Mouse (Mus musculus): ENCODE results near the gene Fam213a.

Fam213a gene

GRCm38 (mm10) chr14:41004201-41005141 is 9.1 kb downstream of the Fam213a start:
- DNase-seq (ENCODE audit: low read depth, low spot score) = no peak

- DNase-seq (ENCODE audit: low read depth, low spot score) = no peak
Measured at GRCm38 (mm10) chr14:41001576-41001975, 12.0 kb downstream of the Fam213a start.

- no peak for DNase-seq (ENCODE audit: low read depth, low spot score)
Measured at GRCm38 (mm10) chr14:41000801-41001200, 12.8 kb downstream of the Fam213a start.

GRCm38 (mm10) chr14:40999904-41000645 is 13.5 kb downstream of the Fam213a start:
- no peak for DNase-seq (ENCODE audit: low read depth, low spot score)

- no peak for DNase-seq (ENCODE audit: low read depth, low spot score)
Measured at GRCm38 (mm10) chr14:40996171-40996570, 17.4 kb downstream of the Fam213a start.

- DNase-seq (ENCODE audit: low read depth, low spot score) = no peak
Measured at GRCm38 (mm10) chr14:40992464-40992863, 21.1 kb downstream of the Fam213a start.

GRCm38 (mm10) chr14:40988780-40989179 is 24.8 kb downstream of the Fam213a start:
- no peak for DNase-seq (ENCODE audit: low read depth, low spot score)

GRCm38 (mm10) chr14:40987184-40987583 is 26.4 kb downstream of the Fam213a start:
- DNase-seq (ENCODE audit: low read depth, low spot score) = no peak

GRCm38 (mm10) chr14:40985635-40986034 is 28.0 kb downstream of the Fam213a start:
- no peak for DNase-seq (ENCODE audit: low read depth, low spot score)

- no peak for DNase-seq (ENCODE audit: low read depth, low spot score)
Measured at GRCm38 (mm10) chr14:40979723-40980122, 33.9 kb downstream of the Fam213a start.

GRCm38 (mm10) chr14:40979002-40979401 is 34.6 kb downstream of the Fam213a start:
- DNase-seq (ENCODE audit: low read depth, low spot score) = peak; percentile 49

- peak; percentile 65 for DNase-seq (ENCODE audit: low read depth, low spot score)
Measured at GRCm38 (mm10) chr14:40975127-40975721, 38.4 kb downstream of the Fam213a start.

- no peak for DNase-seq (ENCODE audit: low read depth, low spot score)
Measured at GRCm38 (mm10) chr14:40968051-40968450, 45.5 kb downstream of the Fam213a start.

GRCm38 (mm10) chr14:40967598-40967900 is 46.0 kb downstream of the Fam213a start:
- DNase-seq (ENCODE audit: low read depth, low spot score) = no peak

- DNase-seq (ENCODE audit: low read depth, low spot score) = peak; percentile 93
Measured at GRCm38 (mm10) chr14:40966862-40967597, 46.6 kb downstream of the Fam213a start.

GRCm38 (mm10) chr14:40966392-40966861 is 47.2 kb downstream of the Fam213a start, which contains the start of gene Tspan14:
Gene Tspan14 (minus strand): TSS chr14:40966807.
- no peak for DNase-seq (ENCODE audit: low read depth, low spot score)

- no peak for DNase-seq (ENCODE audit: low read depth, low spot score)
Measured at GRCm38 (mm10) chr14:40965507-40966356, 47.9 kb downstream of the Fam213a start.

- no peak for DNase-seq (ENCODE audit: low read depth, low spot score)
Measured at GRCm38 (mm10) chr14:40964881-40965280, 48.7 kb downstream of the Fam213a start.

- no peak for DNase-seq (ENCODE audit: low read depth, low spot score)
Measured at GRCm38 (mm10) chr14:40964214-40964610, 49.4 kb downstream of the Fam213a start.

- no peak for DNase-seq (ENCODE audit: low read depth, low spot score)
Measured at GRCm38 (mm10) chr14:40963501-40964213, 49.9 kb downstream of the Fam213a start.
